Mouse (Mus musculus): ENCODE measurements around the gene Itga3. TPM values are rescaled to one million over a fixed set of nuclear protein-coding genes. Genes with fewer than 3 reads are reported as not detected.

Gene Itga3
- polyA plus RNA-seq, 1 experiment from 2014 or later, result 7.7 TPM

DNA sequence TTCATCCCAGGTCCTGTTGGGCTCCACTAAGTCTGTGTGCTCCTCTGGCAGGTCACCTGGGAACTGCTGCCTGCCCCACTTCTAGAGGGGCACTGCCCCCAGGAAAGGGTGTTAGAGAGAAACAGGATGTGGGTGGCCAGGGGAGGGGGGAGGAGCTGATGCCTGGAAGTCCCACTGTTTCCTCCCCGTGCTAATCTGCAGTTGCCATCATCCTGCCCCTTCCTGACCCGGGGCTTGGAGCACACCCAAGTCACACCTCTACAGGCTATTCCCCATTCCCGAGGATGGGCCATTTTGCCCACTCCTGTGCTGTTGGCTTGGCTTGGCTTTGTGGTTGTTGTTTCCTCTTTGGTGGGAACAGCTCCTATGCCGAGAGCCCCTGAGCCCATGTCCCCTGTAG lies 76.1 kb downstream of the Itga3 start:
- Histone ChIP-seq H3K9me3 (no peaks in the 10 kb centered on the region), H3K9ac (replicated peaks) (no peak overlapping the region; the same call in 1 of the 2 replicates), H3K27me3 (no peaks in the 10 kb centered on the region), H3K36me3 (peaks cover 97% of the 10 kb centered on the region), H3K4me2 (peak overlapping the region; percentile 27; the same call in 1 of the 2 replicates), H3K4me1 (replicated peaks) (peaks cover 17% of the 10 kb centered on the region), H3K4me3 (replicated peaks) (no peak overlapping the region), H3K27ac (peak overlapping the region; percentile 66)
- WGBS, result 31% methylated on average over 4 of the region's 4 CpGs
- ATAC-seq (ENCODE audit: insufficient number of reproducible peaks, insufficient read depth, low FRiP score, low TSS enrichment, low read depth), result no peak

DNA sequence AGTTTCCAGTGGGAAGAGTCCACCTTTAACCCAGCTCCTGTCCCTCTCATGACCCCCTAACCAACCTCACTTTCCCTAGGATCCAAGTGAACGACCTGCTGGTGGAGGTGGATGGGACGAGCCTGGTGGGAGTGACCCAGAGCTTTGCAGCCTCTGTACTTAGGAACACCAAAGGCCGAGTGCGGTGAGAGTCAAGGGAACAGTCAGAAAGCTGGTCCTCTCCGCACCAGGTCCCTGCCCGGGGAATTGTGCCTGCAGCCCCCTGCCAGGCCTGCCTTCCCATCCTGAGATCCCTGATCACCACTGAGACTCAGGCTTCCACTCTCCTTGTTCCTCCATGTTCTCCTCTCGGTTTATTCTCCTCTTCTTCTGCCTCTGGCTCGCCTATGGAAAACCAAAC lies 76.5 kb downstream of the Itga3 start:
- Histone ChIP-seq H3K4me2 (no peak overlapping the region), H3K36me3 (peaks cover 96% of the 10 kb centered on the region), H3K27ac (peak overlapping the region; percentile 66), H3K4me3 (replicated peaks) (no peak overlapping the region), H3K4me1 (replicated peaks) (peaks cover 21% of the 10 kb centered on the region), H3K27me3 (no peaks in the 10 kb centered on the region), H3K9ac (replicated peaks) (no peak overlapping the region), H3K9me3 (no peaks in the 10 kb centered on the region)
- 66% methylated on average over 8 of the region's 8 CpGs for whole genome bisulfite sequencing
- no peak for ATAC-seq (ENCODE audit: insufficient number of reproducible peaks, insufficient read depth, low FRiP score, low TSS enrichment, low read depth)

DNA sequence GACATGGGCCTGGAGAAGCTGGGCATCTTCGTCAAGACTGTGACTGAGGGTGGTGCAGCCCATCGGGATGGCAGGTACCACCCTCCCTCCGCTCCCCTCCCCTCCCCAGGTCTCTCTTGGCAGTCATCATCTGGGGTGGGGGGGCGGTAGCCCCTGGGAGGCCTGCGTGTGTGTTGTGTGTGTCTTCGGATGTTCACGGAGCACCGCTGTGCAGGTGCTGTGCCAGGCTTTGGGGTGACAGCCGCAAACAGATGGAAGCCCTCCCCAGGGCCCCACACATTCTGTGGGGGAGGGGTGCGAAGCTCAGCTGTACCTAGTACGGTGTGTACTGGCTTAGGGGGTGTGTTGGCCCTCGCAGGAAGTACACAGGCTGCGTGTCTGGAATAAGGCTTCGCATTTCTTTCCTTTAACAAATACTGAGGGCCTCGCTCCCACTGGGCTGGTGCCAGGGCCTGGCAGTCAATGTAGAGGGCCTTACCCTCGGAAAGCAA lies 78.5 kb downstream of the Itga3 start:
- WGBS, result 88% methylated on average over 16 of the region's 16 CpGs
- peak overlapping the region; percentile 12; the same call in 1 of the 2 replicates for H3K4me3 ChIP-seq (replicated peaks)
- ATAC-seq (ENCODE audit: insufficient number of reproducible peaks, insufficient read depth, low FRiP score, low TSS enrichment, low read depth), result no peak
- no peak overlapping the region for H3K9ac ChIP-seq (replicated peaks)
- no peak overlapping the region for H3K4me2 ChIP-seq
- H3K4me1 ChIP-seq (replicated peaks), result peaks cover 41% of the 10 kb centered on the region
- H3K27me3 ChIP-seq, result no peaks in the 10 kb centered on the region
- no peak overlapping the region; the same call in 1 of the 2 replicates for H3K27ac ChIP-seq
- H3K36me3 ChIP-seq, result peaks cover 85% of the 10 kb centered on the region
- no peaks in the 10 kb centered on the region for H3K9me3 ChIP-seq

DNA sequence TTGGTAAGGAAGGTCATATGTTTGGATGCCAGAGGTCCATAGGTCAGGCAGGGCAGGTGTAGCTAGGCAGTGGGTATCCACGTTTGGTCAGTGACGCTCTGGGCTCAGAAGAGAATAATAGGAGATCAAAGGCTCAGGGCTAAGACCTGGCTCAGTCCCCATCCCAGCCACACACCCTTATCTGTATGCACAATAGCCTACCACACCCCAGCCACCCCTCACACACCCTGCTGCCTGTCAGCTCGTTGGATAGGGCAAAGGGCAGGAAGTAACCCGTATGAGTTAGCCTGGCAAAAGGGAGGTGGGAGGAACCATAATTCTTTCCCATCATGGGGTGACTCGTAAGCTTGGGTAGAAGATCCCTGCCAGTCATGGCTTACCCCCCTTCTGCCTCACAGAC lies 79.0 kb downstream of the Itga3 start:
- H3K4me2 ChIP-seq, result no peak overlapping the region
- no peaks in the 10 kb centered on the region for H3K27me3 ChIP-seq
- no peak overlapping the region for H3K27ac ChIP-seq
- no peak for ATAC-seq (ENCODE audit: insufficient number of reproducible peaks, insufficient read depth, low FRiP score, low TSS enrichment, low read depth)
- no peak overlapping the region for H3K4me3 ChIP-seq (replicated peaks)
- H3K9ac ChIP-seq (replicated peaks), result no peak overlapping the region
- WGBS, result 66% methylated on average over 5 of the region's 5 CpGs
- H3K9me3 ChIP-seq, result no peaks in the 10 kb centered on the region
- peaks cover 80% of the 10 kb centered on the region for H3K36me3 ChIP-seq
- H3K4me1 ChIP-seq (replicated peaks), result peaks cover 46% of the 10 kb centered on the region

DNA sequence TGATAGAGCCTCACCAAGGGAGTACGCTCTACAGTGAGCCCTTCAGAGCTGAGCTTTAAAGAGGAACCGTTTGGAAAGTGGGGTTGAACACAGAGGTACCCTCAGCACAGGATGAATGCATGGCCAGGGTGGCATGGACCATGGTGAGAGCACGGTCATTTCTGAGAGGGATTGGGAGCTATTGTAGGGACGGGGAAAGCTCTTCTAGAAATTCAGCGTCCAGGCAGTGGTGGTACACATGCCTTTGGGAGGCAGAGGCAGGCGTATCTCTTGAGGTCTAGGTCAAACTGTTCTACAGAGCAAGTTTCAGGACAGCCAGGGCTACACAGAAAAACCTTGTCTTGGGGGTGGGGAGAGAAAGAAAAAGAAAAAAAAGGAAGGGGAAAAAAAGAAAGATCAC lies 79.6 kb downstream of the Itga3 start:
- Histone ChIP-seq H3K4me3 (replicated peaks) (no peak overlapping the region), H3K4me2 (no peak overlapping the region), H3K4me1 (replicated peaks) (peaks cover 52% of the 10 kb centered on the region), H3K27me3 (no peaks in the 10 kb centered on the region), H3K9me3 (no peaks in the 10 kb centered on the region), H3K9ac (replicated peaks) (peak overlapping the region; percentile 23; the same call in 1 of the 2 replicates), H3K36me3 (peaks cover 74% of the 10 kb centered on the region), H3K27ac (no peak overlapping the region)
- ATAC-seq (ENCODE audit: insufficient number of reproducible peaks, insufficient read depth, low FRiP score, low TSS enrichment, low read depth), result no peak
- 93% methylated on average over 6 of the region's 6 CpGs for WGBS

DNA sequence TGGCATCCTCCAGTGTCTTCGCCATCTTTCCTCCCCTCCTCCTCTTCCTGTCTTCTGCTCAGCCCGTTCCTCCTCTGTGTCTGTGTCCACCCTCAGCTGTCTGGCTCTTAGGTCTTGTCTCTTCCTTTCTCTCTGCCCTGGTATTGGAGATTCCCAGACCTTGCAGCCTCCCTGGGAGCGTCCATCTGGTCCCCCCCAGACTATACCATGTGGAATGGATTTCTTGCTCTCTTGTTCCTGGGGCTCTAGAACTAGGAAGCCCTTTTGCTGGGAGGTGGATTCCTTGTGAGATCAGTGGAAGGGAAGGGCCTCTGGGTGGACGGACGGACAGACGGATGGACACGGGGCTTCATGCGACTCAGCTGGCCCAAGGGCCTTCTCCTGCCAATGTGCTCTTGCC lies 80.5 kb downstream of the Itga3 start:
- Histone ChIP-seq H3K9me3 (no peaks in the 10 kb centered on the region), H3K4me2 (peak overlapping the region; percentile 26; the same call in 1 of the 2 replicates), H3K4me1 (replicated peaks) (peaks cover 54% of the 10 kb centered on the region), H3K36me3 (peaks cover 66% of the 10 kb centered on the region), H3K4me3 (replicated peaks) (no peak overlapping the region), H3K27me3 (no peaks in the 10 kb centered on the region), H3K27ac (no peak overlapping the region), H3K9ac (replicated peaks) (0 out of 2 replicates have a peak overlapping the region, but pooled peaks have one; percentile 31)
- WGBS, result 89% methylated on average over 8 of the region's 8 CpGs
- no peak for ATAC-seq (ENCODE audit: insufficient number of reproducible peaks, insufficient read depth, low FRiP score, low TSS enrichment, low read depth)

DNA sequence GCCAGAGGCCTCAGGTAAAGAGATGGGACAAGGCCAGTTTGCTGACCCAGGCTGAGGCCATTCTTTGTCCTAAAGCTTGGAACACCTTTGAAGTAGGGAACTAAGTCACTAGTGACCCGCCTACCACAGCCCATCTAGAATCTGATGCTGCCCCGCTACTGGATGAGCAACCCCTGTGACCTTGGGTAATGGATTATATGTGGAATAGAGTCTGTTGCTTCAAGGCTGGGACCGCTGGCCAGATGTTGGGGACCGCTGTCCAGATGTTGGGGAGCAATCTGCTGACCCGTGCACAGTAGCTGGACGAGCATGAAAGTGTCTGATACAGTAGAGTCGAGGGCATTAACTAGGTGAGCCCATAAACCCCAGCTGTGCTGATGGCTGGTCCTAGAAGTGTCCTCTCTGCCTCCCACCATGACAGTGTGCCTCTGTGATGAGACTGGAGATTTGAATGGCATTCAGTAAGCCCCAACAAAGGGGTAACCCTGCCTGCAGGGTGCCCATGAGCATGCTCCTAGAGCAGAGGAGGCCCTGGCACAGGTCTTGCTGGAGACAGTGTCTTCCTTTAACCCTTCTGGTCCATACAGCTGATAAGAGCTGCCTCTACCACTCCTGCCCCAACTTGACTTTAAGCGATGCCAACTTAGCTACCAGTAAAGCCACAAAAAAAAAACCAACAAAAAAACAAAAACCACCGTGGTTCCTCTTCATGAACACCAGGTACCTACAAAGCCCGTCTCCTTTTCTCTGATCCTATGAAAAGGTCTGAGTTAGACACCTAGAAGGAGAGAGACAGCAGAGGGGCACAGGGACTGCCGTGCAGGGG lies 81.4 kb downstream of the Itga3 start:
- peak overlapping the region; percentile 93 for H3K9ac ChIP-seq (replicated peaks)
- ATAC-seq (ENCODE audit: insufficient number of reproducible peaks, insufficient read depth, low FRiP score, low TSS enrichment, low read depth), result no peak
- WGBS, result 81% methylated on average over 11 of the region's 11 CpGs
- H3K27me3 ChIP-seq, result no peaks in the 10 kb centered on the region
- peak overlapping the region; percentile 93 for H3K4me3 ChIP-seq (replicated peaks)
- H3K4me1 ChIP-seq (replicated peaks), result peaks cover 49% of the 10 kb centered on the region
- H3K36me3 ChIP-seq, result peaks cover 57% of the 10 kb centered on the region
- H3K27ac ChIP-seq, result no peak overlapping the region
- no peaks in the 10 kb centered on the region for H3K9me3 ChIP-seq
- peak overlapping the region; percentile 100 for H3K4me2 ChIP-seq

Other genes with a start within 250 kb of the Itga3 start
- gene Col1a1, start 140.6 kb downstream of the Itga3 start, polyA plus RNA-seq (2016; fragmentation: Nextera tagmentation; extraction: Ambion mirVana), result 290 and 351 TPM in 2 replicates
- gene Hils1, start 109.2 kb downstream of the Itga3 start, polyA plus RNA-seq (2016; fragmentation: Nextera tagmentation; extraction: Ambion mirVana), result not detected in 2 replicates
- 2.8 and 3.0 TPM in 2 replicates for gene Sgca, start 100.5 kb downstream of the Itga3 start, polyA plus RNA-seq (2016; fragmentation: Nextera tagmentation; extraction: Ambion mirVana)
- gene Ppp1r9b, start 85.8 kb downstream of the Itga3 start, polyA plus RNA-seq (2016; fragmentation: Nextera tagmentation; extraction: Ambion mirVana), result 12.0 and 12.6 TPM in 2 replicates
- 34.6 and 37.7 TPM in 2 replicates for gene Samd14, start 66.9 kb downstream of the Itga3 start, polyA plus RNA-seq (2016; fragmentation: Nextera tagmentation; extraction: Ambion mirVana)
- 21.9 and 22.4 TPM in 2 replicates for gene Pdk2, start 35.4 kb downstream of the Itga3 start, polyA plus RNA-seq (2016; fragmentation: Nextera tagmentation; extraction: Ambion mirVana)
- gene Dlx3, start 43.3 kb upstream of the Itga3 start, polyA plus RNA-seq (2016; fragmentation: Nextera tagmentation; extraction: Ambion mirVana), result 8.4 and 9.9 TPM in 2 replicates
- gene Dlx4, start 69.5 kb upstream of the Itga3 start, polyA plus RNA-seq (2016; fragmentation: Nextera tagmentation; extraction: Ambion mirVana), result 1.4 and 1.9 TPM in 2 replicates
- not detected in 2 replicates for gene Tac4, start 184.7 kb upstream of the Itga3 start, polyA plus RNA-seq (2016; fragmentation: Nextera tagmentation; extraction: Ambion mirVana)
- gene Kat7, start 233.4 kb upstream of the Itga3 start, polyA plus RNA-seq (2016; fragmentation: Nextera tagmentation; extraction: Ambion mirVana), result 77.7 and 79.4 TPM in 2 replicates

Measured in limb, embryonic 12.5 days (tissue).